Mouse (Mus musculus) forebrain, embryonic 14.5 days (tissue): ENCODE measurements around the gene Dcaf5. TPM values are rescaled to one million over a fixed set of nuclear protein-coding genes. Genes with fewer than 3 reads are reported as not detected.

Experiments used
- ATAC-seq: fragments of 200-750 bp; cut with Nextera tagmentation; 2 replicates; pipeline ENCODE4 v1.8.0; 2017; ENCODE audit warnings: mild to moderate bottlenecking, moderate library complexity
- DNase-seq: peaks from one replicate; pipeline ENCODE4 v3.0.0-alpha.2; 2015; ENCODE audit warnings: low spot score
- H3K27ac ChIP-seq: fragments of 300-500 bp; sonication (generic); 2 replicates; pipeline ENCODE4 v1.5.1; 2014; ENCODE audit warnings: low read depth, mild to moderate bottlenecking, control low read depth, low read length, moderate library complexity
- H3K27me3 ChIP-seq: fragments of 300-500 bp; sonication (generic); replicated peaks from 2 replicates; pipeline ENCODE4 v1.6.1; 2014; ENCODE audit warnings: low read length, control low read depth, mixed read lengths; ENCODE audit not compliant: control insufficient read depth, insufficient read depth
- H3K36me3 ChIP-seq: fragments of 300-500 bp; sonication (generic); 2 replicates; pipeline ENCODE4 v1.6.1; 2014; ENCODE audit warnings: low read length, control low read depth; ENCODE audit not compliant: control insufficient read depth, insufficient read depth
- H3K4me1 ChIP-seq: fragments of 300-500 bp; sonication (generic); 2 replicates; pipeline ENCODE4 v1.6.1; 2014; ENCODE audit warnings: antibody characterized with exemption, low read length, control low read depth; ENCODE audit not compliant: control insufficient read depth, insufficient read depth
- H3K4me2 ChIP-seq: fragments of 300-500 bp; sonication (generic); 2 replicates; pipeline ENCODE4 v1.6.1; 2014; ENCODE audit warnings: mild to moderate bottlenecking, control low read depth, low read length
- H3K4me3 ChIP-seq: fragments of 300-500 bp; sonication (generic); 2 replicates; pipeline ENCODE4 v1.5.1; 2014; ENCODE audit warnings: low read depth, low read length, control low read depth
- H3K9ac ChIP-seq: fragments of 300-500 bp; sonication (generic); 2 replicates; pipeline ENCODE4 v1.6.1; 2014; ENCODE audit warnings: mild to moderate bottlenecking, low read length, control low read depth, moderate library complexity
- H3K9me3 ChIP-seq: fragments of 300-500 bp; sonication (generic); replicated peaks from 2 replicates; pipeline ENCODE4 v1.6.1; 2016; ENCODE audit warnings: low read length, control low read depth, mixed read lengths; ENCODE audit not compliant: control insufficient read depth
- WGBS: fragments of 180-500 bp; shearing (Covaris S2); extraction: QIAGEN DNeasy Blood & Tissue Kit; methylation state at CpG from one replicate; pipeline ENCODE4 v1.1.7; 2014; 5-methylcytosine and 5-hydroxymethylcytosine counted together
- polyA plus RNA-seq: library from polyadenylated mRNA; unstranded; fragments of >200 nt; fragmentation: Nextera tagmentation; extraction: Ambion mirVana; gene quantifications from 2 replicates; pipeline ENCODE4 v1.2.1, GENCODE M21; 2014

The Dcaf5 gene
- polyA plus RNA-seq, 1 experiment from 2014 or later = 17.7 TPM

GRCm38 (mm10) chr12:80379393-80379792, 57.0 kb downstream of the Dcaf5 start:
- Histone ChIP-seq H3K9ac (no peak overlapping the region), H3K4me1 (peaks cover 4% of the 10 kb centered on the region; the same call in 1 of the 2 replicates), H3K36me3 (peaks cover 27% of the 10 kb centered on the region), H3K4me3 (no peak overlapping the region), H3K27me3 (no peaks in the 10 kb centered on the region), H3K9me3 (no peaks in the 10 kb centered on the region), H3K27ac (peak overlapping the region; percentile 33; the same call in 1 of the 2 replicates), H3K4me2 (no peak overlapping the region)
- DNase-seq (no peak), ATAC-seq (0 out of 2 replicates have a peak, but pooled peaks have one; percentile 10)
- 65% methylated on average over 4 of the region's 4 CpGs for WGBS

- Histone ChIP-seq H3K9ac (no peak overlapping the region), H3K36me3 (peaks cover 33% of the 10 kb centered on the region), H3K4me1 (peaks cover 4% of the 10 kb centered on the region; the same call in 1 of the 2 replicates), H3K4me2 (no peak overlapping the region), H3K27ac (no peak overlapping the region), H3K4me3 (no peak overlapping the region), H3K27me3 (no peaks in the 10 kb centered on the region), H3K9me3 (no peaks in the 10 kb centered on the region)
- 29% methylated on average over 1 of the region's 1 CpGs for WGBS
- ATAC-seq = no peak
- peak; percentile 78 for DNase-seq
Observed at GRCm38 (mm10) chr12:80377604-80378003, 58.8 kb downstream of the Dcaf5 start.

DNA sequence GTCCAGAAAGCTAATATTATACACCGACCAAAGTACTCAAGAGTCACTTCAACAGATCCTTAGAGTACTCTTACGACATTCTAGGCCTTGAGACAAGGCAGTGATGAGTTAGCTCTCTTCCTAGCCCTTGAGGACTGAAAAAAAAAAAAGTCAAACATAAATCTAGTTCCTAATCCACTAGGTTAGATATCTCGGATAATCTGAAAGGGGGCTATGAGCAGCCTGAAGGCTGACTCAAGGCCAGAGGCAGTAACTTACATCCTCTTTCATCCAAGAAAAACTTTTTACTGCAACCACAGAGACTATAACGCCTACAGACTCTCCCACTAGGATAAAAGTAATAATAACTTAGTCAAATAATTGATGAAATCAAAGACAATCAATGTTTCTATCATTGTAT, 60.7 kb downstream of the Dcaf5 start:
- no peak overlapping the region for H3K4me2 ChIP-seq
- peaks cover 30% of the 10 kb centered on the region for H3K36me3 ChIP-seq
- no peaks in the 10 kb centered on the region for H3K9me3 ChIP-seq
- no peak for DNase-seq
- no peak overlapping the region for H3K27ac ChIP-seq
- H3K9ac ChIP-seq = no peak overlapping the region
- WGBS = 99% methylated on average over 4 of the region's 4 CpGs
- H3K4me1 ChIP-seq = peaks cover 4% of the 10 kb centered on the region; the same call in 1 of the 2 replicates
- no peak overlapping the region for H3K4me3 ChIP-seq
- no peak for ATAC-seq
- H3K27me3 ChIP-seq = no peaks in the 10 kb centered on the region

DNA sequence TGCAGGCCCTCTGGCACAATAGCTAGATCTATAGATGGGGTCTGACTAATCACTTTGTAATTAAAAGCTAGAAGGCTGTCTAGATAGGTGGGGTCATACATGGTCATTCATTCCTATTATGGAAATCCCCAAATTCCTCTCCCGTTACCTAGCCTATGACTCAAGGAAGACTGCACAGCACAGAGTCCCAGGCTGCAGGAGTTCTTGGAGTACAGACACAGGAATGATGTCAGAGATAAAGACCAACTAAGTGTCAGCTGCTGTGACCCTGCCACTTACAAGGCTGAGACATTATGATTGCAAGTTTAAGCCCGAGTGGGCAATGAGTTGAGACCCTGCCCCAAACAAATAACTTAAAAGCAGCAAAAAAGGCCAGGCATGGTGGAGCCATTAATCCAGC, 61.7 kb downstream of the Dcaf5 start:
- Histone ChIP-seq H3K27me3 (no peaks in the 10 kb centered on the region), H3K27ac (no peak overlapping the region), H3K36me3 (peaks cover 30% of the 10 kb centered on the region), H3K9ac (no peak overlapping the region), H3K9me3 (no peaks in the 10 kb centered on the region), H3K4me3 (no peak overlapping the region), H3K4me2 (no peak overlapping the region), H3K4me1 (peaks cover under 1% of the 10 kb centered on the region; the same call in 1 of the 2 replicates)
- 90% methylated on average over 2 of the region's 2 CpGs for WGBS
- DNase-seq (no peak), ATAC-seq (no peak)

DNA sequence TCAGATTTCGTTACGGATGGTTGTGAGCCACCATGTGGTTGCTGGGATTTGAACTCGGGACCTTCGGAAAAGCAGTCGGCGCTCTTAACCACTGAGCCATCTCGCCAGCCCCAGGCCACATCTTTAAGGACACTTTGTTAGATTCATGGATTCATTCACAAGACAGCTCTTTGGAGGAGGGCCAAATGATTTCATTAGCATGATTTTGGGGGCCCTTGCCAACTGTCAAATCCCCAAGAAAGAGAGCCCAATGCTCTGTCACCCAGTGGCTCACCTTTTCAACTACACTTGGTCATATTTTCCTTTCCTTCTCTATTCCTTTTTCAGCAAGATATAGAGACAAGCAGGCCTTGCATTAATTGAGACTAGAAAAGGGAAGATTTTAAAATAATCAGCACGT, 63.5 kb downstream of the Dcaf5 start:
- no peak overlapping the region for H3K4me2 ChIP-seq
- H3K27me3 ChIP-seq = no peaks in the 10 kb centered on the region
- H3K36me3 ChIP-seq = peaks cover 30% of the 10 kb centered on the region
- ATAC-seq (no peak), DNase-seq (peak; percentile 29)
- H3K4me1 ChIP-seq = no peaks in the 10 kb centered on the region
- H3K4me3 ChIP-seq = no peak overlapping the region
- H3K9me3 ChIP-seq = no peaks in the 10 kb centered on the region
- H3K9ac ChIP-seq = no peak overlapping the region
- no peak overlapping the region for H3K27ac ChIP-seq
- WGBS = 93% methylated on average over 8 of the region's 8 CpGs

- Histone ChIP-seq H3K4me2 (no peak overlapping the region), H3K27ac (no peak overlapping the region), H3K9me3 (no peaks in the 10 kb centered on the region), H3K4me3 (no peak overlapping the region), H3K27me3 (no peaks in the 10 kb centered on the region), H3K9ac (no peak overlapping the region), H3K4me1 (peaks cover 16% of the 10 kb centered on the region), H3K36me3 (peaks cover 12% of the 10 kb centered on the region)
- WGBS = 89% methylated on average over 4 of the region's 4 CpGs
- no peak for DNase-seq
- ATAC-seq = no peak
Observed at GRCm38 (mm10) chr12:80367227-80367626, 69.2 kb downstream of the Dcaf5 start.

- peaks cover 16% of the 10 kb centered on the region for H3K4me1 ChIP-seq
- DNase-seq (peak; percentile 82), ATAC-seq (peak; percentile 81)
- WGBS = 39% methylated on average over 3 of the region's 3 CpGs
- H3K36me3 ChIP-seq = peaks cover 17% of the 10 kb centered on the region
- no peaks in the 10 kb centered on the region for H3K9me3 ChIP-seq
- no peak overlapping the region for H3K9ac ChIP-seq
- H3K27ac ChIP-seq = peak overlapping the region; percentile 1; the same call in 1 of the 2 replicates
- H3K4me3 ChIP-seq = no peak overlapping the region
- H3K27me3 ChIP-seq = no peaks in the 10 kb centered on the region
- H3K4me2 ChIP-seq = no peak overlapping the region
Observed at GRCm38 (mm10) chr12:80366004-80366480, 70.4 kb downstream of the Dcaf5 start.

DNA sequence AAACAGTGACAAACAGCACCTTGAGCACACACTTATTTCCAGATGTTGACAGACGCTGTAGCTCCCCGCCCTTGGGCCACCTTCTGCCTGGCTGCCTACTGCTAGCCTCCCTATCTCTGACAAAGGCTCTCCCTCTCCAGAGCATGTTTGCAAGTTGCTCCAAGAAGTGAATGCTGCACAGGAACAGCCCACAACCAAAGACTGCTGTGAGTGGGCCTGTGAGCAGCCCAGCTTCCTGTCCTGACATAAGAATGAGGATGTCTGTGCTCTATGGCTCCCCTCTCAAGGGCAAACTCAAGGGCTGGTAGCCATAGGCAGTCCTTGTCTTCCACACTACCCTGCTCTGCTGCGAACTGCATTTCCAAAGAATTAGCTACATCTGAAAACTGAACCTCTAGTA, 71.1 kb downstream of the Dcaf5 start:
- Histone ChIP-seq H3K9me3 (no peaks in the 10 kb centered on the region), H3K9ac (no peak overlapping the region), H3K36me3 (peaks cover 17% of the 10 kb centered on the region), H3K4me3 (no peak overlapping the region), H3K27ac (0 out of 2 replicates have a peak overlapping the region, but pooled peaks have one; percentile 1), H3K4me1 (peaks cover 16% of the 10 kb centered on the region), H3K27me3 (no peaks in the 10 kb centered on the region), H3K4me2 (no peak overlapping the region)
- ATAC-seq (peak; percentile 15; the same call in 1 of the 2 replicates), DNase-seq (no peak)
- 72% methylated on average over 3 of the region's 3 CpGs for WGBS

- Histone ChIP-seq H3K36me3 (peaks cover 20% of the 10 kb centered on the region), H3K27me3 (no peaks in the 10 kb centered on the region), H3K4me2 (no peak overlapping the region), H3K4me1 (peaks cover 14% of the 10 kb centered on the region), H3K9me3 (no peaks in the 10 kb centered on the region), H3K4me3 (no peak overlapping the region), H3K27ac (no peak overlapping the region), H3K9ac (no peak overlapping the region)
- ATAC-seq = no peak
- WGBS = 84% methylated on average over 1 of the region's 1 CpGs
- DNase-seq = no peak
Observed at GRCm38 (mm10) chr12:80361655-80362054, 74.7 kb downstream of the Dcaf5 start.
